Mouse (Mus musculus) retina, adult 2 months (tissue): ENCODE results near the gene Apba2.

Experiments
- DNase-seq: peaks from one replicate; pipeline ENCODE4 v3.0.0-alpha.2; 2012; ENCODE audit warnings: low read depth, low spot score

Apba2 gene

GRCm38 (mm10) chr7:64586571-64586970, 85.1 kb downstream of the Apba2 start:
- DNase-seq, result no peak

GRCm38 (mm10) chr7:64588636-64589389, 87.3 kb downstream of the Apba2 start:
- DNase-seq, result no peak

GRCm38 (mm10) chr7:64595256-64595655, 93.8 kb downstream of the Apba2 start:
- DNase-seq, result no peak

GRCm38 (mm10) chr7:64596652-64597051, 95.1 kb downstream of the Apba2 start:
- DNase-seq, result no peak

- DNase-seq, result no peak
These were observed 108.4 kb downstream of the Apba2 start for GRCm38 (mm10) chr7:64609866-64610265.

- no peak for DNase-seq
These were observed 109.4 kb downstream of the Apba2 start for GRCm38 (mm10) chr7:64610875-64611274.

- no peak for DNase-seq
These were observed 117.8 kb downstream of the Apba2 start for GRCm38 (mm10) chr7:64619261-64619660.

GRCm38 (mm10) chr7:64626494-64626893, 125.0 kb downstream of the Apba2 start:
- no peak for DNase-seq

GRCm38 (mm10) chr7:64627972-64628655, 126.6 kb downstream of the Apba2 start:
- DNase-seq, result no peak

- DNase-seq, result no peak
These were observed 129.2 kb downstream of the Apba2 start for GRCm38 (mm10) chr7:64630697-64631096.

- no peak for DNase-seq
These were observed 129.6 kb downstream of the Apba2 start for GRCm38 (mm10) chr7:64631131-64631530.

- DNase-seq, result no peak
These were observed 130.4 kb downstream of the Apba2 start for GRCm38 (mm10) chr7:64631781-64632351.

- DNase-seq, result no peak
These were observed 131.7 kb downstream of the Apba2 start for GRCm38 (mm10) chr7:64633182-64633581.

- no peak for DNase-seq
These were observed 132.4 kb downstream of the Apba2 start for GRCm38 (mm10) chr7:64633916-64634315.

GRCm38 (mm10) chr7:64634482-64634881, 133.0 kb downstream of the Apba2 start:
- DNase-seq, result no peak

- no peak for DNase-seq
These were observed 137.4 kb downstream of the Apba2 start for GRCm38 (mm10) chr7:64638922-64639321.

- DNase-seq, result no peak
These were observed 139.1 kb downstream of the Apba2 start for GRCm38 (mm10) chr7:64640651-64641050.

- DNase-seq, result no peak
These were observed 141.4 kb downstream of the Apba2 start for GRCm38 (mm10) chr7:64642903-64643302.

- DNase-seq, result no peak
These were observed 144.0 kb downstream of the Apba2 start for GRCm38 (mm10) chr7:64645458-64645857.

- DNase-seq, result no peak
These were observed 144.5 kb downstream of the Apba2 start for GRCm38 (mm10) chr7:64646046-64646445.

GRCm38 (mm10) chr7:64648947-64649607, 147.6 kb downstream of the Apba2 start:
- no peak for DNase-seq

GRCm38 (mm10) chr7:64651963-64652362, 150.5 kb downstream of the Apba2 start:
- no peak for DNase-seq
